Mouse (Mus musculus) heart, adult 2 months (tissue): ENCODE results near the gene Pitpnb.

Experiments
- CTCF ChIP-seq: fragments of 200-600 bp; IDR thresholded peaks from 2 replicates; pipeline ENCODE4 v1.8.1; 2022; ENCODE audit warnings: antibody characterized with exemption, mild to moderate bottlenecking, moderate library complexity
- EP300 ChIP-seq: fragments of 200-500 bp; IDR thresholded peaks from 2 replicates; pipeline ENCODE4 v1.6.1; 2011; ENCODE audit warnings: low read depth, low read length, control low read depth; ENCODE audit not compliant: insufficient read depth
- POLR2A ChIP-seq: fragments of 200-500 bp; IDR thresholded peaks from 2 replicates; pipeline ENCODE4 v1.6.1; 2011; ENCODE audit warnings: mild to moderate bottlenecking, low read depth, low read length, control low read depth; ENCODE audit not compliant: insufficient read depth

GRCm38 (mm10) chr5:111364533-111364932 lies 34.0 kb downstream of the Pitpnb start:
- TF ChIP-seq EP300 (no peak), CTCF (peak; percentile 80), POLR2A (no peak)
